Mouse (Mus musculus) forebrain, postnatal 0 days (tissue): ENCODE data around the gene Atoh8. TPM values are rescaled to one million over a fixed set of nuclear protein-coding genes. Genes with fewer than 3 reads are reported as not detected.

Experiments
- ATAC-seq: fragments of 200-750 bp; cut with Nextera tagmentation; 2 replicates; pipeline ENCODE4 v1.8.0; 2017; ENCODE audit warnings: mild to moderate bottlenecking, moderate library complexity
- DNase-seq: peaks from one replicate; pipeline ENCODE4 v3.0.0-alpha.2; 2015
- H3K27ac ChIP-seq: fragments of 300-500 bp; sonication (generic); 2 replicates; pipeline ENCODE4 v1.5.1; 2014; ENCODE audit warnings: low read depth, mild to moderate bottlenecking, antibody characterized with exemption, low read length, moderate library complexity, mixed read lengths
- H3K27me3 ChIP-seq: fragments of 300-500 bp; sonication (generic); 2 replicates; pipeline ENCODE4 v1.6.1; 2014; ENCODE audit warnings: mild to moderate bottlenecking, low read length, mixed read lengths; ENCODE audit not compliant: insufficient read depth
- H3K36me3 ChIP-seq: fragments of 300-500 bp; sonication (generic); 2 replicates; pipeline ENCODE4 v1.6.1; 2014; ENCODE audit warnings: mild to moderate bottlenecking, moderate library complexity; ENCODE audit not compliant: insufficient read depth
- H3K4me1 ChIP-seq: fragments of 300-500 bp; sonication (generic); 2 replicates; pipeline ENCODE4 v1.6.1; 2014; ENCODE audit warnings: antibody characterized with exemption; ENCODE audit not compliant: insufficient read depth
- H3K4me2 ChIP-seq: fragments of 300-500 bp; sonication (generic); 2 replicates; pipeline ENCODE4 v1.6.1; 2014; ENCODE audit warnings: low read depth, mild to moderate bottlenecking, moderate library complexity
- H3K4me3 ChIP-seq: fragments of 300-500 bp; sonication (generic); 2 replicates; pipeline ENCODE4 v1.5.1; 2014; ENCODE audit warnings: low read depth, low read length, mixed read lengths
- H3K9ac ChIP-seq: fragments of 300-500 bp; sonication (generic); 2 replicates; pipeline ENCODE4 v1.6.1; 2014; ENCODE audit warnings: mild to moderate bottlenecking
- H3K9me3 ChIP-seq: fragments of 300-500 bp; sonication (generic); 2 replicates; pipeline ENCODE4 v1.6.1; 2016; ENCODE audit warnings: low read length
- CTCF ChIP-seq: sonication (generic); IDR thresholded peaks from 2 replicates; pipeline ENCODE4 v1.5.1; 2016; ENCODE audit warnings: antibody characterized with exemption, control low read depth, low read depth
- WGBS: fragments of 180-500 bp; shearing (Covaris S2); extraction: QIAGEN DNeasy Blood & Tissue Kit; methylation state at CpG from one replicate; pipeline ENCODE4 v1.1.7; 2014; 5-methylcytosine and 5-hydroxymethylcytosine counted together
- polyA plus RNA-seq: library from polyadenylated mRNA; unstranded; fragments of >200 nt; fragmentation: Nextera tagmentation; extraction: Ambion mirVana; gene quantifications from 2 replicates; pipeline ENCODE4 v1.2.1, GENCODE M21; 2015
- total RNA-seq: library from RNA; depleted of rRNA; stranded (reverse); fragments of >200 nt; gene quantifications from 2 replicates; pipeline ENCODE4 v1.2.3, GENCODE M21; 2014

The Atoh8 gene
- total and polyA plus RNA-seq, 2 experiments from 2014 or later = 3.9 to 6.9 TPM

GRCm38 (mm10) chr6:72225686-72226085 lies 9.7 kb downstream of the Atoh8 start:
- ATAC-seq = no peak
- Histone ChIP-seq H3K9me3 (no peaks in the 10 kb centered on the region), H3K9ac (no peak overlapping the region), H3K27me3 (peaks cover 5% of the 10 kb centered on the region; the same call in 1 of the 2 replicates), H3K27ac (no peak overlapping the region), H3K4me2 (no peak overlapping the region), H3K36me3 (no peaks in the 10 kb centered on the region), H3K4me1 (no peaks in the 10 kb centered on the region), H3K4me3 (no peak overlapping the region)
- no peak for TF ChIP-seq CTCF
- no peak for DNase-seq
- WGBS = 58% methylated on average over 3 of the region's 3 CpGs

DNA sequence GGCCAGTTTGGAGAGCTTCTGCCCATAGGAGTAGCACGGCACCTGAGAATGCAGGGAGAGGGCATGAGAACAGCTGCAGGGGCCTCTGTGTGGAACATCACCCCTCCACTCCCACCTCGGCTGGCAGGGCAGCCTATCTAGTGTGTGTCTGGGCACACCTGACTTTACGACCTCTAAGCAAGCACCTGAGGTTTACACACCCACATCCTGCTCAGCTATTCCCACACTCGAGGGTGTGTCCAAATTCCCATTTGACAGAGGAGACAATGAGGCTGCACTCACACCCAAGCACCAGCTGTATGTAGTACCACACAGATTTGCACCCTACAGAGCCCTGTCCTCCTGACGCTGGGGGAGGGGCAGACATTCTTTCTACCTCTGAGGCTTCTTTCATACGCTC lies 11.5 kb downstream of the Atoh8 start:
- H3K4me3 ChIP-seq = no peak overlapping the region
- H3K4me2 ChIP-seq = no peak overlapping the region
- DNase-seq = no peak
- H3K27me3 ChIP-seq = peaks cover 5% of the 10 kb centered on the region; the same call in 1 of the 2 replicates
- no peak overlapping the region for H3K9ac ChIP-seq
- no peaks in the 10 kb centered on the region for H3K9me3 ChIP-seq
- TF ChIP-seq CTCF = no peak
- H3K4me1 ChIP-seq = no peaks in the 10 kb centered on the region
- no peak for ATAC-seq
- 70% methylated on average over 6 of the region's 6 CpGs for WGBS
- H3K36me3 ChIP-seq = no peaks in the 10 kb centered on the region
- no peak overlapping the region for H3K27ac ChIP-seq

DNA sequence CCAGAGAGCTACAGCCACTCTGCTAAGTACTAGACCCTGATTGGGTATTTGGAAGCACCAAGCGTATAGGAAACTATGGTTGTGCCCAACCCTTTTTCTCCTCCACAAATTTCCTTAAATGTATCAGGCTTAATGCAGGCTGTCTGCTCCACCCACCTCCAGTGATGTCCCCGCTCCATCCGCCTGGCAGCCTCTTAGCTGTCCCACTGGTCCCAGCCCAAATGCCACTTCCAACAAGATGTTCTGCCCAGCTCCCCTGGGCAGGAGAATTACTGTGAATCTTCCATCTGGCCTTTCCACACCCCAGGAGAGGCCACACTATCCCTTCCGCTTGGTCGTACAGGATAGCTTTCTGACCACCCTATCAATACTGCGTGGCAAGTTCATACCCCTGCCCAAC lies 12.5 kb downstream of the Atoh8 start:
- 67% methylated on average over 6 of the region's 6 CpGs for WGBS
- TF ChIP-seq CTCF = no peak

DNA sequence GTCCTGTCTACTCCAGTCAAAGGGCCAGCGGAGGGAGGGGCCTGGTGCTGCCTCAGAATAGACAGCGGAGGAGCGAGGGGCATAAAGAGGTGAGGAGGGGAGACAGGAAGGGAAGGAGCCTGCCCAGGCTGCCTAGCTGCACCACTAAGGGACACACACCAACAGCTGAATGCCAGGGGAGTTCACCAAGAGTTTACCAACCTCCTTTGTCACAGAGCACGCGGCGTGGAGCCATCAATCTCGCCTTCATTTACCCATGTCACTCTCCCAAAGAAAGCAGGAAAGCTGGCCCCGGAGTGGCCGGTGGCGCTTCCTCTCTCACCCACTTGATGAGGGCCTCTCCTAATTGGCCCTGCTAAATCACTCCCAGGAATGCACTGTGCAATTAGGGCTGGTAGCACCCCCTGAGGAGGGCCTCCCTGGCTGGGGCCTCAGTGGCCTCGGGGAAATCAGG lies 13.1 kb downstream of the Atoh8 start:
- H3K9me3 ChIP-seq = no peaks in the 10 kb centered on the region
- H3K4me2 ChIP-seq = no peak overlapping the region
- no peak overlapping the region for H3K4me3 ChIP-seq
- H3K36me3 ChIP-seq = no peaks in the 10 kb centered on the region
- H3K27ac ChIP-seq = no peak overlapping the region
- TF ChIP-seq CTCF = no peak
- H3K9ac ChIP-seq = no peak overlapping the region
- ATAC-seq = peak; percentile 49
- peaks cover 11% of the 10 kb centered on the region for H3K4me1 ChIP-seq
- WGBS = 10% methylated on average over 11 of the region's 11 CpGs
- DNase-seq = no peak
- peaks cover 5% of the 10 kb centered on the region; the same call in 1 of the 2 replicates for H3K27me3 ChIP-seq

More for the DNA sequence above, 12.5 kb downstream of the Atoh8 start:
- ATAC-seq (no peak), DNase-seq (no peak)
- Histone ChIP-seq H3K27me3 (peaks cover 5% of the 10 kb centered on the region; the same call in 1 of the 2 replicates), H3K36me3 (no peaks in the 10 kb centered on the region), H3K9me3 (no peaks in the 10 kb centered on the region), H3K4me1 (peaks cover 6% of the 10 kb centered on the region; the same call in 1 of the 2 replicates), H3K9ac (no peak overlapping the region), H3K4me3 (no peak overlapping the region), H3K27ac (no peak overlapping the region), H3K4me2 (no peak overlapping the region)

- no peak overlapping the region for H3K4me2 ChIP-seq
- peak; percentile 53 for TF ChIP-seq CTCF
- no peak overlapping the region for H3K9ac ChIP-seq
- DNase-seq = no peak
- WGBS = 43% methylated on average over 6 of the region's 6 CpGs
- no peaks in the 10 kb centered on the region for H3K36me3 ChIP-seq
- no peak overlapping the region for H3K27ac ChIP-seq
- no peak for ATAC-seq
- H3K4me3 ChIP-seq = no peak overlapping the region
- H3K27me3 ChIP-seq = peaks cover 5% of the 10 kb centered on the region; the same call in 1 of the 2 replicates
- H3K4me1 ChIP-seq = peaks cover 17% of the 10 kb centered on the region
- H3K9me3 ChIP-seq = no peaks in the 10 kb centered on the region
These were observed 14.1 kb downstream of the Atoh8 start for GRCm38 (mm10) chr6:72221271-72221670.

DNA sequence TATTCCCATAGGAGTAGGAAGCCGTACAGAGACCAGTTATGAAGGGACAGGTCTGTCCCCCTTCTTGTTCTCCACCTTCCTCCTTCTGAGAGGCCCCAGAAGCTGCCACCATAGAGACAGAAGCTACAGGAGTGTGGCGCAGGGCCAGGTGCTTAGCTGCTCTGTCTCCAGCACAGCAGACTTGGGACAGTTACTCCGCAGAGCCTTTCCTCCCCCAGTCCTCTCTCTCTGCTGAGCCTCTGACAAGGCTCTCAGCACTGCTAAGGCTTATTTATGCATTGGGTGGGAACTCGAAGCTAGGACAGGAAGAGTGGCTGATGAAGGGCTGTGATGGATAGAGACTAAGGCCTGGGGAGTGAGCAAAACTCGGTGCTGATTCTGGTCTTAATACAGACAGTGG lies 15.8 kb downstream of the Atoh8 start:
- Histone ChIP-seq H3K4me2 (no peak overlapping the region), H3K9me3 (no peaks in the 10 kb centered on the region), H3K4me1 (peaks cover 27% of the 10 kb centered on the region), H3K27ac (no peak overlapping the region), H3K36me3 (no peaks in the 10 kb centered on the region), H3K4me3 (no peak overlapping the region), H3K9ac (no peak overlapping the region), H3K27me3 (peaks cover 5% of the 10 kb centered on the region; the same call in 1 of the 2 replicates)
- ATAC-seq = no peak
- no peak for TF ChIP-seq CTCF
- no peak for DNase-seq
- WGBS = 56% methylated on average over 5 of the region's 5 CpGs

DNA sequence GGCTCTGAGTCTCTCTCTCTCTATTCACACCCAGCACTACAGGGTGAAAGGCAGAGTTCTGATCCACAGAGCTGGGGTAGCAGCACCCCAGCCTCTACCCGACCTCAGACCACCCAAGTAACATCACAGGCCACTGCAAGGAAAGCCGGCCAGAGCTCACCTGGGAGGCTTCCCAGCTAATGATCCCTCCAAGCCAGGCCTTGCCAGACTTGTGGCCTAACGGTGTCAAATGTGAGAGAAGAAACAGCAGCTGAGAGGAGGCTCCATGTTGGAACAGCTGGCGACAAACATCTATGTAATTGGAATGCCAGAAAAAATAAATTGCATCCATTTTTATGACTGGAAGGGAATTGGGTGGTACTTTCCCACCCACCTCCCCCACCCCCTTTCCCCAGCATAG lies 17.1 kb downstream of the Atoh8 start:
- peaks cover 5% of the 10 kb centered on the region; the same call in 1 of the 2 replicates for H3K27me3 ChIP-seq
- no peaks in the 10 kb centered on the region for H3K36me3 ChIP-seq
- H3K27ac ChIP-seq = no peak overlapping the region
- H3K4me3 ChIP-seq = no peak overlapping the region
- TF ChIP-seq CTCF = no peak
- no peak overlapping the region for H3K9ac ChIP-seq
- H3K9me3 ChIP-seq = no peaks in the 10 kb centered on the region
- DNase-seq (no peak), ATAC-seq (no peak)
- peaks cover 27% of the 10 kb centered on the region for H3K4me1 ChIP-seq
- 64% methylated on average over 4 of the region's 4 CpGs for WGBS
- no peak overlapping the region for H3K4me2 ChIP-seq
